Mouse (Mus musculus) heart, adult 2 months (tissue): Measurements from ENCODE around the gene Nfatc2.

Experiments
- CTCF ChIP-seq: fragments of 200-600 bp; IDR thresholded peaks from 2 replicates; pipeline ENCODE4 v1.8.1; 2022; ENCODE audit warnings: antibody characterized with exemption, mild to moderate bottlenecking, moderate library complexity
- EP300 ChIP-seq: fragments of 200-500 bp; IDR thresholded peaks from 2 replicates; pipeline ENCODE4 v1.6.1; 2011; ENCODE audit warnings: low read depth, low read length, control low read depth; ENCODE audit not compliant: insufficient read depth
- POLR2A ChIP-seq: fragments of 200-500 bp; IDR thresholded peaks from 2 replicates; pipeline ENCODE4 v1.6.1; 2011; ENCODE audit warnings: mild to moderate bottlenecking, low read depth, low read length, control low read depth; ENCODE audit not compliant: insufficient read depth

- no peak for TF ChIP-seq POLR2A
- no peak for TF ChIP-seq CTCF
- TF ChIP-seq EP300 = no peak
Observed at GRCm38 (mm10) chr2:168479930-168480329, 121.5 kb downstream of the Nfatc2 start.
